Mouse (Mus musculus): ENCODE results near the gene Mettl27.

DNA sequence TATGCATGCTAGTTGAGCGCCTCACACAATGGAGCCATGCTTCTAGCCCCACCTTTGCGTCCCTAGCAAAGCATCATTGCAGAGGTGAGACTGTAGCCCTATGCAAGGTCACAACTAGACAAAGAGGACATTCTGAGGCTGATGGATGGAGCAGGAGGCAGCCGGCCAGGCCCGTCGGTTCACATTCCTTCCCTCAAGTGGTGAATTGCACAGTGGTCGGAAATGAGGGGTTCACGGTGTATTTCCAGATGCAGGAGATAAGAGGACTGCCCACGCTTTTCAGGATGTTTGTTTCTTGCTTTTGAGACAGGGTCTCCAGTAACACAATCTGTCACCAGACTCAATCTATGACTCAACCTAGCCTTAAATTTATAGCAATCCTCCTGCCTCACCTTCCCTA lies 38.5 kb downstream of the Mettl27 start:
- no peak for TF ChIP-seq CTCF (IDR thresholded peaks at IDR 0.05; ENCODE audit: borderline replicate concordance, insufficient read depth, low read length)
- no peak for TF ChIP-seq POLR2A (IDR thresholded peaks at IDR 0.05; ENCODE audit: low read depth, low read length)

Data from embryonic fibroblast, embryonic 13.5 days (primary cell).